Comparison of ENCODE assay signal across 8 mouse cellular contexts in genomic region chr6:125163801-125164657, GRCm38 (mm10). TPM values are rescaled to one million over a fixed set of nuclear protein-coding genes. Genes with fewer than 3 reads are reported as not detected.
DNase-seq lines count a peak whose midpoint lies in the region; ATAC-seq and TF ChIP-seq lines count a peak whose summit lies in the region.

No protein-coding gene starts in this region.

- peak overlapping the region; percentile 99 for H3K9ac ChIP-seq in forebrain, embryonic 13.5 days
- peak overlapping the region; percentile 85 for H3K9ac ChIP-seq in liver, embryonic 15.5 days

- no peak for ATAC-seq in forebrain, embryonic 13.5 days
- ATAC-seq in liver, embryonic 15.5 days (ENCODE audit: insufficient read depth) = no peak

- peaks cover 70% of the 10 kb centered on the region for H3K36me3 ChIP-seq in forebrain, embryonic 13.5 days (ENCODE audit: poor library complexity, severe bottlenecking)
- H3K36me3 ChIP-seq in liver, embryonic 15.5 days (replicated peaks) = peaks cover 70% of the 10 kb centered on the region

- peak overlapping the region; percentile 98 for H3K4me2 ChIP-seq in forebrain, embryonic 13.5 days
- peak overlapping the region; percentile 95 for H3K4me2 ChIP-seq in liver, embryonic 15.5 days

- no peak for TF ChIP-seq POLR2A in olfactory bulb, adult 2 months (IDR thresholded peaks at IDR 0.05; ENCODE audit: insufficient read depth, low read depth, low read length)

- no peaks in the 10 kb centered on the region for H3K27me3 ChIP-seq in forebrain, embryonic 13.5 days
- H3K27me3 ChIP-seq in liver, embryonic 15.5 days = no peaks in the 10 kb centered on the region

- intact Hi-C loops in left cerebral cortex, postnatal 25 days (cut with DNase I) = loop anchor here (2.0 kb wide), 2 partner anchors 15 to 107 kb away; no protein-coding TSS in a partner anchor
- intact Hi-C loops in left cerebral cortex, postnatal 4 days (cut with DNase I) = loop anchor here (5.0 kb wide), 1 partner anchor 108 kb away; no protein-coding TSS in a partner anchor

- H3K9me3 ChIP-seq in forebrain, embryonic 13.5 days (replicated peaks) = no peaks in the 10 kb centered on the region
- H3K9me3 ChIP-seq in liver, embryonic 15.5 days (replicated peaks) = no peaks in the 10 kb centered on the region

- peak overlapping the region; percentile 89 for H3K27ac ChIP-seq in forebrain, embryonic 13.5 days
- H3K27ac ChIP-seq in liver, embryonic 15.5 days (replicated peaks) = peak overlapping the region; percentile 91
- H3K27ac ChIP-seq in olfactory bulb, adult 2 months (ENCODE audit: insufficient read depth, low read depth, low read length) = peak overlapping the region; percentile 88

- peak; percentile 33 to 62 for DNase-seq in left cerebral cortex, postnatal 25 days (ENCODE audit: low spot score in 2 of 2)
- no peak for DNase-seq in left cerebral cortex, postnatal 4 days
- DNase-seq in adipocyte (ENCODE audit: low spot score) = peak; percentile 77
- peak; percentile 50 for DNase-seq in induced T-regulatory cell, adult 2 months (ENCODE audit: low read depth)
- no peak for DNase-seq in spleen, postnatal 14 days (ENCODE audit: low spot score in 2 of 2)

- H3K4me1 ChIP-seq in forebrain, embryonic 13.5 days = peaks cover 64% of the 10 kb centered on the region
- H3K4me1 ChIP-seq in liver, embryonic 15.5 days (replicated peaks) = peaks cover 80% of the 10 kb centered on the region
- peaks cover 52% of the 10 kb centered on the region for H3K4me1 ChIP-seq in olfactory bulb, adult 2 months (ENCODE audit: control insufficient read depth, insufficient read depth, low read length)

- TF ChIP-seq CTCF in olfactory bulb, adult 2 months (IDR thresholded peaks at IDR 0.05; ENCODE audit: insufficient read depth, low read depth, low read length) = no peak

- whole genome bisulfite sequencing in forebrain, embryonic 13.5 days = 2% methylated on average over 20 of the region's 20 CpGs
- WGBS in liver, embryonic 15.5 days (ENCODE audit: insufficient replicate concordance) = 6% methylated on average over 20 of the region's 20 CpGs
- 3% methylated on average over 20 of the region's 20 CpGs for WGBS in olfactory bulb, adult 2 months

- peak overlapping the region; percentile 96 for H3K4me3 ChIP-seq in forebrain, embryonic 13.5 days
- H3K4me3 ChIP-seq in liver, embryonic 15.5 days (replicated peaks) = peak overlapping the region; percentile 88
- peak overlapping the region; percentile 65 for H3K4me3 ChIP-seq in olfactory bulb, adult 2 months (ENCODE audit: insufficient read depth, low read depth, low read length)

RNA-seq across cellular contexts. Expression of gene Gapdh, which starts 2.2 kb away (rescaled TPM):
- total RNA-seq in left cerebral cortex, postnatal 25 days (2021) = 1,000 to 10,000 TPM; 2,469 to 2,584 TPM
- total RNA-seq in left cerebral cortex, postnatal 4 days (2021) = 1,000 to 10,000 TPM; 1,244 to 1,314 TPM
- polyA plus RNA-seq in forebrain, embryonic 13.5 days (2015; fragmentation: Nextera tagmentation; extraction: Ambion mirVana) = 1,974 and 2,008 TPM in 2 replicates
- polyA plus RNA-seq in liver, embryonic 15.5 days (2015; fragmentation: Nextera tagmentation; extraction: Ambion mirVana) = 1,016 and 1,025 TPM in 2 replicates
- polyA plus RNA-seq in olfactory bulb, adult 2 months (2012; ENCODE audit: insufficient read depth, insufficient read length, low replicate concordance, missing spikeins) = 844 TPM in 1 of 2 replicates, not detected in the other

RNA-seq across cellular contexts. Expression of gene Iffo1, which starts 19.0 kb away (rescaled TPM):
- 10 to 100 TPM; 52.7 to 63.0 TPM for total RNA-seq in left cerebral cortex, postnatal 25 days (2021)
- 10 to 100 TPM; 27.0 to 28.3 TPM for total RNA-seq in left cerebral cortex, postnatal 4 days (2021)
- 11.9 and 14.4 TPM in 2 replicates for polyA plus RNA-seq in forebrain, embryonic 13.5 days (2015; fragmentation: Nextera tagmentation; extraction: Ambion mirVana)
- polyA plus RNA-seq in liver, embryonic 15.5 days (2015; fragmentation: Nextera tagmentation; extraction: Ambion mirVana) = 4.3 and 5.2 TPM in 2 replicates
- polyA plus RNA-seq in olfactory bulb, adult 2 months (2012; ENCODE audit: insufficient read depth, insufficient read length, low replicate concordance, missing spikeins) = not detected in 2 replicates

RNA-seq across cellular contexts. Expression of gene Ncapd2, which starts 27.5 kb away (rescaled TPM):
- 10 to 100 TPM; 18.9 to 25.6 TPM for total RNA-seq in left cerebral cortex, postnatal 25 days (2021)
- total RNA-seq in left cerebral cortex, postnatal 4 days (2021) = 10 to 100 TPM; 44.9 to 51.4 TPM
- polyA plus RNA-seq in forebrain, embryonic 13.5 days (2015; fragmentation: Nextera tagmentation; extraction: Ambion mirVana) = 146 and 153 TPM in 2 replicates
- polyA plus RNA-seq in liver, embryonic 15.5 days (2015; fragmentation: Nextera tagmentation; extraction: Ambion mirVana) = 93.2 and 109 TPM in 2 replicates
- polyA plus RNA-seq in olfactory bulb, adult 2 months (2012; ENCODE audit: insufficient read depth, insufficient read length, low replicate concordance, missing spikeins) = not detected in 2 replicates

RNA-seq across cellular contexts. Expression of gene Mrpl51, which starts 27.6 kb away (rescaled TPM):
- total RNA-seq in left cerebral cortex, postnatal 25 days (2021) = 10 to 100 TPM; 70.4 to 73.6 TPM
- 10 to 100 TPM; 67.7 to 72.7 TPM for total RNA-seq in left cerebral cortex, postnatal 4 days (2021)
- polyA plus RNA-seq in forebrain, embryonic 13.5 days (2015; fragmentation: Nextera tagmentation; extraction: Ambion mirVana) = 193 and 202 TPM in 2 replicates
- 145 and 160 TPM in 2 replicates for polyA plus RNA-seq in liver, embryonic 15.5 days (2015; fragmentation: Nextera tagmentation; extraction: Ambion mirVana)
- not detected in 2 replicates for polyA plus RNA-seq in olfactory bulb, adult 2 months (2012; ENCODE audit: insufficient read depth, insufficient read length, low replicate concordance, missing spikeins)

RNA-seq across cellular contexts. Expression of gene Nop2, which starts 32.3 kb away (rescaled TPM):
- total RNA-seq in left cerebral cortex, postnatal 25 days (2021) = 10 to 100 TPM; 27.1 to 28.0 TPM
- total RNA-seq in left cerebral cortex, postnatal 4 days (2021) = 10 to 100 TPM; 43.0 to 44.5 TPM
- 49.1 and 58.3 TPM in 2 replicates for polyA plus RNA-seq in forebrain, embryonic 13.5 days (2015; fragmentation: Nextera tagmentation; extraction: Ambion mirVana)
- 32.1 and 33.5 TPM in 2 replicates for polyA plus RNA-seq in liver, embryonic 15.5 days (2015; fragmentation: Nextera tagmentation; extraction: Ambion mirVana)
- polyA plus RNA-seq in olfactory bulb, adult 2 months (2012; ENCODE audit: insufficient read depth, insufficient read length, low replicate concordance, missing spikeins) = not detected in 2 replicates

Comparison
In these comparisons a context has a peak if more than half of its experiments do, and no peak if none do; other contexts are left out.
1. DNase-seq: peak in left cerebral cortex, postnatal 25 days (2 of 2), adipocyte (single experiment) and induced T-regulatory cell, adult 2 months (single experiment); none in left cerebral cortex, postnatal 4 days (single experiment) and spleen, postnatal 14 days (0 of 2).
2. Peak in every context shown above with its lines, with median percentiles within 50 percentile points of each other: H3K27ac ChIP-seq and H3K4me3 ChIP-seq.